Mouse (Mus musculus) midbrain, embryonic 16.5 days (tissue): Measurements from ENCODE around the gene Irf2. TPM values are rescaled to one million over a fixed set of nuclear protein-coding genes. Genes with fewer than 3 reads are reported as not detected.

Source experiments
- ATAC-seq: fragments of 200-750 bp; cut with Nextera tagmentation; 2 replicates; pipeline ENCODE4 v1.8.0; 2017; ENCODE audit warnings: moderate TSS enrichment
- H3K27ac ChIP-seq: fragments of 300-500 bp; sonication (generic); 2 replicates; pipeline ENCODE4 v1.5.1; 2014; ENCODE audit warnings: mild to moderate bottlenecking, low read length, mixed read lengths
- H3K27me3 ChIP-seq: fragments of 300-500 bp; sonication (generic); 2 replicates; pipeline ENCODE4 v1.6.1; 2014; ENCODE audit warnings: low read depth, low read length, mixed read lengths; ENCODE audit not compliant: control insufficient read depth, insufficient read depth
- H3K36me3 ChIP-seq: fragments of 300-500 bp; sonication (generic); 2 replicates; pipeline ENCODE4 v1.6.1; 2014; ENCODE audit warnings: mild to moderate bottlenecking, low read length, moderate library complexity, mixed read lengths; ENCODE audit not compliant: control insufficient read depth, insufficient read depth
- H3K4me1 ChIP-seq: fragments of 300-500 bp; sonication (generic); 2 replicates; pipeline ENCODE4 v1.6.1; 2014; ENCODE audit warnings: mild to moderate bottlenecking, low read length, mixed read lengths; ENCODE audit not compliant: control insufficient read depth, insufficient read depth
- H3K4me2 ChIP-seq: fragments of 300-500 bp; sonication (generic); 2 replicates; pipeline ENCODE4 v1.6.1; 2014; ENCODE audit warnings: mild to moderate bottlenecking, low read length, mixed read lengths
- H3K4me3 ChIP-seq: fragments of 300-500 bp; sonication (generic); 2 replicates; pipeline ENCODE4 v1.5.1; 2014; ENCODE audit warnings: low read depth, mild to moderate bottlenecking, low read length, moderate library complexity, mixed read lengths
- H3K9ac ChIP-seq: fragments of 300-500 bp; sonication (generic); 2 replicates; pipeline ENCODE4 v1.6.1; 2014; ENCODE audit warnings: low read depth, low read length, mixed read lengths
- H3K9me3 ChIP-seq: fragments of 300-500 bp; sonication (generic); replicated peaks from 2 replicates; pipeline ENCODE4 v1.6.1; 2014; ENCODE audit warnings: mild to moderate bottlenecking, low read length, mixed read lengths; ENCODE audit not compliant: control insufficient read depth, poor library complexity, severe bottlenecking
- WGBS: fragments of 180-500 bp; shearing (Covaris S2); extraction: QIAGEN DNeasy Blood & Tissue Kit; methylation state at CpG from one replicate; pipeline ENCODE4 v1.1.7; 2014; 5-methylcytosine and 5-hydroxymethylcytosine counted together
- polyA plus RNA-seq: library from polyadenylated mRNA; unstranded; fragments of >200 nt; fragmentation: Nextera tagmentation; extraction: Ambion mirVana; gene quantifications from 2 replicates; pipeline ENCODE4 v1.2.1, GENCODE M21; 2015

Irf2 gene
- polyA plus RNA-seq, 1 experiment from 2014 or later = 10.3 TPM

GRCm38 (mm10) chr8:46844974-46845774, 105.6 kb downstream of the Irf2 start:
- Histone ChIP-seq H3K27ac (no peak overlapping the region), H3K4me3 (no peak overlapping the region), H3K9me3 (no peaks in the 10 kb centered on the region), H3K4me2 (no peak overlapping the region), H3K9ac (no peak overlapping the region), H3K36me3 (0 out of 2 replicates have a peak, but pooled peaks cover 2% of the 10 kb centered on the region), H3K27me3 (no peaks in the 10 kb centered on the region), H3K4me1 (no peaks in the 10 kb centered on the region)
- no peak for ATAC-seq
- 69% methylated on average over 7 of the region's 7 CpGs for WGBS

DNA sequence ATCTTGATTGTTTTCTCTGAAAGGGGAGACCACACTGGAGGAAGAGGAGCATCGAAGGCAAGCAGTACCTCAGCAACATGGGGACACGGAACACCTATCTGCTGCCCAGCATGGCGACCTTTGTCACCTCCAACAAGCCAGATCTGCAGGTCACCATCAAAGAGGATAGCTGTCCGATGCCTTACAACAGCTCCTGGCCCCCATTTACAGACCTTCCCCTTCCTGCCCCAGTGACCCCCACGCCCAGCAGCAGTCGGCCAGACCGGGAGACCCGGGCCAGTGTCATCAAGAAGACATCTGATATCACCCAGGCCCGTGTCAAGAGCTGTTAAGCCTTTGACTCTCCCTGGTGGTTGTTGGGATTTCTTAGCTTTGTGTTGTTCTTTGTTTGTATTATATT, 106.4 kb downstream of the Irf2 start:
- Histone ChIP-seq H3K4me3 (no peak overlapping the region), H3K4me1 (no peaks in the 10 kb centered on the region), H3K9me3 (no peaks in the 10 kb centered on the region), H3K9ac (no peak overlapping the region), H3K4me2 (no peak overlapping the region), H3K27me3 (no peaks in the 10 kb centered on the region), H3K36me3 (no peaks in the 10 kb centered on the region), H3K27ac (no peak overlapping the region)
- ATAC-seq = no peak
- 92% methylated on average over 9 of the region's 9 CpGs for WGBS

- Histone ChIP-seq H3K9me3 (no peaks in the 10 kb centered on the region), H3K4me1 (no peaks in the 10 kb centered on the region), H3K4me3 (no peak overlapping the region), H3K36me3 (no peaks in the 10 kb centered on the region), H3K4me2 (no peak overlapping the region), H3K27me3 (no peaks in the 10 kb centered on the region), H3K9ac (no peak overlapping the region), H3K27ac (no peak overlapping the region)
- ATAC-seq = peak; percentile 48; the same call in 1 of the 2 replicates
- WGBS = 81% methylated on average over 5 of the region's 5 CpGs
Measured at GRCm38 (mm10) chr8:46846893-46847292, 107.4 kb downstream of the Irf2 start.

DNA sequence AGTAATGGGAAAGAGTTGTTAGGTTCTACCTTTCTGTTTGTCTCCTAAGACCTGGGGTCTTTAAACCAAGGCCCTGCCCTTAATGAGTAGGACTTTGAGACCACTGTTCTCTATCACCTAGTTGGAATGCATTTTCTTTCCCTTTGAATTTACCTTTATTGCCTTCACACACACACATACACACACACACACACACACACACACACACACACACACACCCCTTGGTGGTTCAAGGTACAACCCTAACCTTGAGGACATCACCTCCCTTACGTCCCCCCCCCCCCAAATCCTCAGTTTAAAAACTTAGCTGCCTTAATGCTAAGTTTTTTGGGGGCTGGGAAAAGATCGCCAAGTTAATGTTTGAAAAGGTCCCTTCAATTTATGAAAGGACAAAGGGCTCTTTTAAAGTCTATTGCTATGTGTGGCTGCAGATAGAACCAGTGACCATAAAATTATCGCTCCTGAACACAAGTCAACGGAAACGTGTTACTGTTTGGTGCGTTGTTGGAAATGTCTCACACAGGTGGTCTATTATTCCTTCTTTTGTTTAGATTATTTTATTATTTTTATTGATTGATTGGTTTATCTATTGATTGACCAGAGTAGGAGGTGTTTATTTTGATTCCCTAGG, 108.6 kb downstream of the Irf2 start:
- Histone ChIP-seq H3K4me1 (no peaks in the 10 kb centered on the region), H3K36me3 (no peaks in the 10 kb centered on the region), H3K9me3 (no peaks in the 10 kb centered on the region), H3K27ac (no peak overlapping the region), H3K27me3 (no peaks in the 10 kb centered on the region), H3K4me3 (no peak overlapping the region), H3K9ac (no peak overlapping the region), H3K4me2 (no peak overlapping the region)
- 98% methylated on average over 5 of the region's 6 CpGs for WGBS
- ATAC-seq = no peak

GRCm38 (mm10) chr8:46848931-46849330, 109.4 kb downstream of the Irf2 start:
- Histone ChIP-seq H3K4me3 (no peak overlapping the region), H3K27me3 (no peaks in the 10 kb centered on the region), H3K9ac (no peak overlapping the region), H3K9me3 (no peaks in the 10 kb centered on the region), H3K27ac (no peak overlapping the region), H3K4me1 (no peaks in the 10 kb centered on the region), H3K4me2 (no peak overlapping the region), H3K36me3 (no peaks in the 10 kb centered on the region)
- no peak for ATAC-seq
- WGBS = 89% methylated on average over 6 of the region's 6 CpGs

GRCm38 (mm10) chr8:46849458-46849857, 109.9 kb downstream of the Irf2 start:
- WGBS = 50% methylated on average over 2 of the region's 2 CpGs
- Histone ChIP-seq H3K4me3 (no peak overlapping the region), H3K9me3 (no peaks in the 10 kb centered on the region), H3K4me1 (no peaks in the 10 kb centered on the region), H3K4me2 (no peak overlapping the region), H3K27me3 (no peaks in the 10 kb centered on the region), H3K9ac (no peak overlapping the region), H3K27ac (no peak overlapping the region), H3K36me3 (no peaks in the 10 kb centered on the region)
- ATAC-seq = no peak

GRCm38 (mm10) chr8:46850258-46850897, 110.8 kb downstream of the Irf2 start:
- WGBS = 96% methylated on average over 6 of the region's 6 CpGs
- no peaks in the 10 kb centered on the region for H3K9me3 ChIP-seq
- H3K27me3 ChIP-seq = no peaks in the 10 kb centered on the region
- H3K36me3 ChIP-seq = no peaks in the 10 kb centered on the region
- H3K4me2 ChIP-seq = no peak overlapping the region
- no peak overlapping the region for H3K27ac ChIP-seq
- H3K9ac ChIP-seq = no peak overlapping the region
- no peak for ATAC-seq
- no peaks in the 10 kb centered on the region for H3K4me1 ChIP-seq
- H3K4me3 ChIP-seq = no peak overlapping the region

GRCm38 (mm10) chr8:46851560-46851959, 112.0 kb downstream of the Irf2 start:
- H3K9ac ChIP-seq = no peak overlapping the region
- 83% methylated on average over 4 of the region's 4 CpGs for WGBS
- no peaks in the 10 kb centered on the region for H3K27me3 ChIP-seq
- H3K4me3 ChIP-seq = no peak overlapping the region
- ATAC-seq = no peak
- no peaks in the 10 kb centered on the region for H3K36me3 ChIP-seq
- no peak overlapping the region for H3K27ac ChIP-seq
- H3K9me3 ChIP-seq = no peaks in the 10 kb centered on the region
- H3K4me2 ChIP-seq = no peak overlapping the region
- no peaks in the 10 kb centered on the region for H3K4me1 ChIP-seq

DNA sequence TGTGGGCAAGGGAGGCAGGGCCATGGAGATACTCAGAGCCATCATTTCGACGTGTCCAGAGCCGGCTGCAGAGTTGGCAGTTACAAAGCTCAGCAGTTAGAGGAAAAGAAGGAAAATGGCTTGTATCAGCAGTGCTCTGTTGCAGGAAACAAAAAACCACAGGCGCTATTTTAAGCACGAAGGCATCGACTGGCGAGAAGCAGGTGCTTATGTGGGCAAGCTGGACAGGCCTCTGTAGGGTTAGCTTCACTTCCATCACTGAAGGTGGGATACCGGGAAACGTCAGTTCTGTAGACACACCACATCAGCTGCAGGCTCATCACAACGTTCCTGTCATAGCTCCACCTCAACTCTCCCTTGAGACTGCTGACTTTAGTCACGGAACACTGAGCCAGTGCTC, 112.8 kb downstream of the Irf2 start:
- H3K4me1 ChIP-seq = no peaks in the 10 kb centered on the region
- H3K9ac ChIP-seq = no peak overlapping the region
- no peaks in the 10 kb centered on the region for H3K27me3 ChIP-seq
- H3K4me3 ChIP-seq = no peak overlapping the region
- H3K27ac ChIP-seq = no peak overlapping the region
- 83% methylated on average over 11 of the region's 11 CpGs for WGBS
- H3K36me3 ChIP-seq = no peaks in the 10 kb centered on the region
- no peak overlapping the region for H3K4me2 ChIP-seq
- no peaks in the 10 kb centered on the region for H3K9me3 ChIP-seq
- ATAC-seq = no peak
